Mouse (Mus musculus) liver, adult 2 months (tissue): ENCODE results near the gene Nfatc2. TPM values are rescaled to one million over a fixed set of nuclear protein-coding genes. Genes with fewer than 3 reads are reported as not detected.

ENCODE experiments used
- DNase-seq: peaks from one replicate; pipeline ENCODE4 v3.0.0-alpha.2; 2011; ENCODE audit warnings: low read depth, low spot score; ENCODE audit errors: extremely low read depth
- H3K27ac ChIP-seq: fragments of 200-500 bp; replicated peaks from 2 replicates; pipeline ENCODE4 v1.5.1; 2012; ENCODE audit warnings: low read depth, mild to moderate bottlenecking, control low read depth, inconsistent platforms, low read length; ENCODE audit not compliant: insufficient read depth
- H3K27me3 ChIP-seq: fragments of 200-500 bp; 2 replicates; pipeline ENCODE4 v1.6.1; 2012; ENCODE audit warnings: mild to moderate bottlenecking, moderate library complexity, low read length, inconsistent platforms; ENCODE audit not compliant: control insufficient read depth, insufficient read depth
- H3K36me3 ChIP-seq: fragments of 200-500 bp; 2 replicates; pipeline ENCODE4 v1.6.1; 2012; ENCODE audit warnings: low read length, inconsistent platforms; ENCODE audit not compliant: control insufficient read depth, insufficient read depth
- H3K4me1 ChIP-seq: fragments of 200-500 bp; 2 replicates; pipeline ENCODE4 v1.6.1; 2011; ENCODE audit warnings: low read length; ENCODE audit not compliant: control insufficient read depth, insufficient read depth
- H3K4me3 ChIP-seq: fragments of 200-500 bp; 2 replicates; pipeline ENCODE4 v1.5.1; 2011; ENCODE audit warnings: low read depth, mild to moderate bottlenecking, control low read depth, low read length, moderate library complexity; ENCODE audit not compliant: insufficient read depth
- H3K79me2 ChIP-seq: fragments of 200-500 bp; 2 replicates; pipeline ENCODE4 v1.6.1; 2012; ENCODE audit warnings: inconsistent platforms, mild to moderate bottlenecking, low read length, moderate library complexity; ENCODE audit not compliant: control insufficient read depth, insufficient read depth
- H3K9ac ChIP-seq: fragments of 200-500 bp; 2 replicates; pipeline ENCODE4 v1.6.1; 2012; ENCODE audit warnings: low read depth, mild to moderate bottlenecking, control low read depth, inconsistent platforms, low read length
- CTCF ChIP-seq: fragments of 200-500 bp; IDR thresholded peaks from 2 replicates; pipeline ENCODE4 v1.5.1; 2011; ENCODE audit warnings: low read depth, low read length, control low read depth
- POLR2A ChIP-seq: fragments of 200-500 bp; IDR thresholded peaks from 2 replicates; pipeline ENCODE4 v1.6.1; 2011; ENCODE audit warnings: low read length, control low read depth; ENCODE audit not compliant: insufficient read depth; ENCODE audit errors: extremely low read depth
- WGBS: fragments of 180-500 bp; shearing (Covaris S2); methylation state at CpG from one replicate; pipeline ENCODE4 v1.1.7; 2018; 5-methylcytosine and 5-hydroxymethylcytosine counted together
- polyA plus RNA-seq: library from polyadenylated mRNA; depleted of rRNA; stranded (reverse); fragments of >200 nt; gene quantifications from 2 replicates; pipeline ENCODE4 v1.2.3, GENCODE M21; 2012; rRNA removed
- total RNA-seq: library from RNA; depleted of rRNA; stranded (reverse); fragments of >200 nt; gene quantifications from 2 replicates; pipeline ENCODE4 v1.2.3, GENCODE M21; 2014; rRNA removed

Nfatc2 gene
- total and polyA plus RNA-seq, 2 experiments = 0.09 to 0.20 TPM

DNA sequence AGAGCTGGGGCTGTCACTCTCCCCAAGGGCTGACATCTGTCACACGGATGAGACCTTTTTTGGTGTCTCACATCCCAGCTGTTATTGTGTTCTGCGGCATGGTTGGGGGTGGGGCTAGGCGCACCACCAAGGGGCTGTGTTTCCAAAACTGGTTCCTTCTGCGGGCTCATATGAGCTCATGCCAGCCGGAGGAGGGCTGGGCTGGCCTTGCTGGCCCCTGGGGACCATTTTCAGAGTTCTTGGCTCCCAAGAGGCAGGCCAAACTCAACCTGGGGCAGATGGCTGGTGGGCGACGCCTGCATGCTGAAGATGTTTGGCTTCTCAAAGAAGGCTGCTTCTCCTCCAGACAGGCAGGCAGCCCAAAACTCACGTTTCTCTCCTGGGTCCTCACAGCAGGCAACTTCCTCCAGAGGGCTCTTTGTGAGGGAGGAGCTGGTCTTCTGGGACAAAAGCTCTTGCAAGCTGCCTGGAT lies 162.4 kb downstream of the Nfatc2 start:
- no peak for TF ChIP-seq CTCF
- no peak for TF ChIP-seq POLR2A
- H3K9ac ChIP-seq = no peak overlapping the region

DNA sequence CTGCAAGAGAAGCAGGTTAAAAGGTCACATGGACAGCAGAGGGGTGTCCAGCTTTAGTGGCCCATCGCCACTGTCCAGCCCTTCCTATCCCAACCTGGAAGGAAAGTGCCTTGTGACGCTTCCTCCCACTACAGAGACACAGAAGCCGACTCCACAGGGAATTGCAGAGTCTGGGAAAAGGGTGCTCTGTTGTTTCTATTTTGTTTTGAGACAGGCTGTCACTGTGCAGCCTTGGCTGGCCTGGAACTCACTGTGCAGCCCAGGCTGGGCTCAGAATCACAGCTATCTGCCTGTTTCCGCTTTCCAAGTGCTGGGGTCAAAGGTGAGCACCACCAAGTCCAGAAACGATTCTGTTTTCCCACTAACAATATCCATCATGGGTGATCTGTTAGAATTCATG lies 167.3 kb downstream of the Nfatc2 start:
- no peak overlapping the region for H3K4me3 ChIP-seq
- H3K9ac ChIP-seq = no peak overlapping the region
- H3K36me3 ChIP-seq = no peaks in the 10 kb centered on the region
- TF ChIP-seq POLR2A (no peak), CTCF (no peak)
- H3K4me1 ChIP-seq = no peaks in the 10 kb centered on the region
- H3K27ac ChIP-seq = no peak overlapping the region
- DNase-seq = no peak
- H3K79me2 ChIP-seq = no peaks in the 10 kb centered on the region
- WGBS = 64% methylated on average over 5 of the region's 5 CpGs
- no peaks in the 10 kb centered on the region for H3K27me3 ChIP-seq

More for the DNA sequence above, 162.4 kb downstream of the Nfatc2 start:
- no peaks in the 10 kb centered on the region for H3K79me2 ChIP-seq
- H3K27me3 ChIP-seq = no peaks in the 10 kb centered on the region
- H3K36me3 ChIP-seq = no peaks in the 10 kb centered on the region
- no peak overlapping the region for H3K27ac ChIP-seq
- H3K4me3 ChIP-seq = no peak overlapping the region
- 65% methylated on average over 8 of the region's 8 CpGs for WGBS
- no peak for DNase-seq
- H3K4me1 ChIP-seq = no peaks in the 10 kb centered on the region

DNA sequence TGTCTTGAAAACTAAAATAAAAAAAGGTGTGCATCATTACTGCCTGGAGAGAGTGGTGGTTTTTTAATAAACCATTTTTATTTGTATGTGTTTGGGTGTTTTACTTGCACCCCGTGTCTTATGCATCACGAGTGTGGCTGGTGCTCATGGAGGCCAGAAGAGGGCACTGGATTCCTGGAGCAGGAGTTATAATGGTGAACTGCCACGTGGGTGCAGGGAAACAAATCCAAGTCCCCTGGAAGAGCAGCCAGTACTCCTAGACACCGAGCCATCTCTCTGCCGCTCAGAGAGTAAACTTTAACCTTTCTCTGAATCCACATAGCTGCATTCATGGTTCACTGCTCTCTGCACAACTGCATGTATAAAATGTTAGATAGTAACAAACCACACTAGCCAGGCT lies 168.1 kb downstream of the Nfatc2 start:
- peak; percentile 7 for DNase-seq
- WGBS = 66% methylated on average over 5 of the region's 5 CpGs
- H3K9ac ChIP-seq = no peak overlapping the region
- no peaks in the 10 kb centered on the region for H3K4me1 ChIP-seq
- TF ChIP-seq CTCF (no peak), POLR2A (no peak)
- H3K79me2 ChIP-seq = no peaks in the 10 kb centered on the region
- no peak overlapping the region for H3K4me3 ChIP-seq
- no peak overlapping the region for H3K27ac ChIP-seq
- no peaks in the 10 kb centered on the region for H3K36me3 ChIP-seq
- no peaks in the 10 kb centered on the region for H3K27me3 ChIP-seq

DNA sequence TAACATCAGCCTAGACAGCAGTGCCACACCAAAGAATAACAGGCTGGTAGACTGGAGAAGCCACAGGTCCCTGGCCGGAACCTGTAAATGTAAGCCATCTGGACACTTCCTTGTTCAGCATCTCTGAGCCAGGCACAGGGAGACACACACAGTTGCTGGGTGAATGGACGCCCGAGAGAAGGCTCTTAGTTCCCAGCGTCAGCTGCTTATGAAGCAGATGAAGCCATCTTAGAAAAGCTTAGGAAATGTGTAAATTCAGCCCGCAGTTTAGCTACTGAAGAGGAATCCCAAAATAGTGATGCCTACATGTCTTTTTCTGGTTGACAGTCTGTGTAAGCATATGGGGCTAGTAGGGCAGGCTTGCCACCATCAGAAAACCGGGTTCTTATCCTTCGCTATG lies 169.1 kb downstream of the Nfatc2 start:
- Histone ChIP-seq H3K4me1 (no peaks in the 10 kb centered on the region), H3K27ac (no peak overlapping the region), H3K36me3 (no peaks in the 10 kb centered on the region), H3K9ac (no peak overlapping the region), H3K27me3 (no peaks in the 10 kb centered on the region), H3K79me2 (no peaks in the 10 kb centered on the region), H3K4me3 (no peak overlapping the region)
- whole genome bisulfite sequencing = 90% methylated on average over 7 of the region's 7 CpGs
- no peak for DNase-seq
- TF ChIP-seq POLR2A (no peak), CTCF (no peak)

DNA sequence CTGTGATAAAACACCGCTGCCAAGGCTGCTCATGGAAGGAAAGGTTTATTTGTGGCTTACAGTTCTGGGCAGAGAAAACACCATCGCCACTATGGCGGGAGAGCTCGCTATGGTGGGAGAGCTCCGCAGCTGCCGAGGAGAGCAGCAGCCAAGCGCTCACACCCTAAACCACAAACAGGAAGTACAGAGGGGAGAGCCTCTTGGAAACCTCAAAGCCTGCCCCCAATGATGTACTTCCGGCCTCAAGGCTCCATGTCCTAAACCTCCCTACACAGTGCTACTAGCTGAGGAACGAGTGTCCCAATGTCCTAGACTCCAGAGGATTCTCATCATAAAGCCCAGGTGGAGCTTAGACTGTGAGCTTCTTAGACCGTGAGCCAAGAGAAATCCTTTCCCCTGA lies 171.9 kb downstream of the Nfatc2 start:
- Histone ChIP-seq H3K79me2 (no peaks in the 10 kb centered on the region), H3K36me3 (no peaks in the 10 kb centered on the region), H3K9ac (no peak overlapping the region), H3K27me3 (no peaks in the 10 kb centered on the region), H3K4me3 (no peak overlapping the region), H3K4me1 (no peaks in the 10 kb centered on the region), H3K27ac (no peak overlapping the region)
- DNase-seq = no peak
- 88% methylated on average over 10 of the region's 10 CpGs for WGBS
- no peak for TF ChIP-seq CTCF
- no peak for TF ChIP-seq POLR2A

DNA sequence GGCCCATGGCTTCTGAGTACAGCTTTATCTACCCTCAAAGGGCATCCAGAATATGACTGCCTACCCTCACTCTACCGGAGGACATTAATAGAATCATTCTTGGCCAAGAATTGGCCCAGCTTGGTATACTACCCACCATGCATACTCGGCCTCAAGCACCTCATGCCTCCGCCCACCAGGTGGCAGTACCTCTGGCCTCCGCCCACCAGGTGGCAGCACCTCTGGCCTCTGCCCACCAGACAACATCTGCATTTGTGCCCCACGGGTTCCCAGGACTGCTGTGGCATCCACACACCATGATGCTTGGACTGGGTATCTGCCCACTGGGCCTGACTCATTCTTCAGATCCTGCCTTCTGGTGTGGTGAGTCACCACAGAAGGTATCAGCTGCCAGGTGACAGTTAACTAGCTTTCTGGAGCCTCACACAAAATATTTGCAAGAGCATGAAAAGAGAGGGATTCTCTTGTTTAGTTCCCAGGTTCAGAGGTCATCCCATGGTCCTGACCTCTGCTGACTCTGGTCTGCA lies 173.0 kb downstream of the Nfatc2 start:
- no peak overlapping the region for H3K9ac ChIP-seq
- WGBS = 94% methylated on average over 5 of the region's 5 CpGs

More for the DNA sequence above, 173.0 kb downstream of the Nfatc2 start:
- H3K27me3 ChIP-seq = no peaks in the 10 kb centered on the region
- DNase-seq = no peak
- no peak overlapping the region for H3K4me3 ChIP-seq
- H3K79me2 ChIP-seq = no peaks in the 10 kb centered on the region
- H3K4me1 ChIP-seq = no peaks in the 10 kb centered on the region
- TF ChIP-seq POLR2A (no peak), CTCF (peak; percentile 62)
- no peaks in the 10 kb centered on the region for H3K36me3 ChIP-seq
- H3K27ac ChIP-seq = no peak overlapping the region

Other genes starting within 250 kb of the Nfatc2 start
- gene Atp9a, start 140.8 kb upstream of the Nfatc2 start, total RNA-seq = 28.9 and 33.7 TPM in 2 replicates
- gene Atp9a, start 140.8 kb upstream of the Nfatc2 start, polyA plus RNA-seq = 43.3 and 49.3 TPM in 2 replicates
- not detected in 2 replicates for gene Sall4, start 166.3 kb upstream of the Nfatc2 start, total RNA-seq
- gene Sall4, start 166.3 kb upstream of the Nfatc2 start, polyA plus RNA-seq = not detected in 2 replicates